Mouse (Mus musculus) MEL (cell line): ENCODE measurements around the gene Tbxas1. TPM values are rescaled to one million over a fixed set of nuclear protein-coding genes. Genes with fewer than 3 reads are reported as not detected.

ENCODE experiments used
- DNase-seq: peaks from one replicate; pipeline ENCODE4 v3.0.0; 2011; ENCODE audit warnings: low read depth, low spot score
- H3K27ac ChIP-seq: 2 replicates; pipeline ENCODE4 v1.5.1; 2012; ENCODE audit warnings: low read depth, mild to moderate bottlenecking, control low read depth, low read length, moderate library complexity; ENCODE audit not compliant: control insufficient read depth
- H3K27me3 ChIP-seq, 2 experiments: fragments of 150-350 bp in 1 of 2; sonication (generic) in 1 of 2; 2 replicates each; pipeline ENCODE4 v1.6.1; 2012; ENCODE audit warnings: low read length in 2 of 2, mild to moderate bottlenecking in 2 of 2, improper control_type of control experiment in 1 of 2, moderate library complexity in 1 of 2; ENCODE audit not compliant: insufficient read depth in 2 of 2, control insufficient read depth in 1 of 2
- H3K36me3 ChIP-seq, 2 experiments: 2 replicates each; pipeline ENCODE4 v1.6.1; 2012 to 2014; ENCODE audit warnings: low read length in 2 of 2, improper control_type of control experiment in 1 of 2, inconsistent platforms in 1 of 2, mild to moderate bottlenecking in 1 of 2; ENCODE audit not compliant: insufficient read depth in 2 of 2, control insufficient read depth in 1 of 2
- H3K4me1 ChIP-seq, 2 experiments: fragments of 150-350 bp in 1 of 2; sonication (generic) in 1 of 2; 2 replicates each; pipeline ENCODE4 v1.6.1; 2012; ENCODE audit warnings: low read length in 2 of 2, improper control_type of control experiment in 1 of 2, mild to moderate bottlenecking in 1 of 2; ENCODE audit not compliant: insufficient read depth in 2 of 2, control insufficient read depth in 1 of 2
- H3K4me3 ChIP-seq, 2 experiments: fragments of 150-350 bp in 1 of 2; sonication (generic) in 1 of 2; 2 replicates each; pipeline ENCODE4 v1.5.1; 2012; ENCODE audit warnings: low read depth in 2 of 2, low read length in 2 of 2, mild to moderate bottlenecking in 2 of 2, moderate library complexity in 2 of 2, control low read depth in 1 of 2, improper control_type of control experiment in 1 of 2; ENCODE audit not compliant: control insufficient read depth in 1 of 2, insufficient read depth in 1 of 2
- H3K79me2 ChIP-seq: 2 replicates; pipeline ENCODE4 v1.6.1; 2012; ENCODE audit warnings: mild to moderate bottlenecking, low read length, moderate library complexity; ENCODE audit not compliant: control insufficient read depth, poor library complexity, insufficient read depth
- H3K9ac ChIP-seq: 2 replicates; pipeline ENCODE4 v1.6.1; 2012; ENCODE audit warnings: low read depth, mild to moderate bottlenecking, control low read depth, low read length, moderate library complexity; ENCODE audit not compliant: control insufficient read depth, poor library complexity, severe bottlenecking
- H3K9me3 ChIP-seq: fragments of 150-350 bp; sonication (generic); replicated peaks from 2 replicates; pipeline ENCODE4 v1.6.1; 2012; ENCODE audit warnings: mild to moderate bottlenecking, low read length, improper control_type of control experiment, moderate library complexity; ENCODE audit not compliant: insufficient read depth
- BHLHE40 ChIP-seq: IDR thresholded peaks from 2 replicates; pipeline ENCODE4 v1.6.1; 2012; ENCODE audit warnings: low read depth, mild to moderate bottlenecking, inconsistent platforms, low read length, improper control_type of control experiment, borderline replicate concordance
- CHD2 ChIP-seq: IDR thresholded peaks from 2 replicates; pipeline ENCODE4 v1.6.1; 2011; ENCODE audit warnings: low read length, improper control_type of control experiment
- E2F4 ChIP-seq: IDR thresholded peaks from 2 replicates; pipeline ENCODE4 v1.6.1; 2011; ENCODE audit warnings: low read depth, low read length, improper control_type of control experiment, borderline replicate concordance
- ELF1 ChIP-seq: IDR thresholded peaks from 2 replicates; pipeline ENCODE4 v1.6.1; 2014; ENCODE audit warnings: low read depth, mild to moderate bottlenecking, inconsistent platforms, low read length, improper control_type of control experiment, moderate library complexity
- ETS1 ChIP-seq: IDR thresholded peaks from 2 replicates; pipeline ENCODE4 v1.6.1; 2012; ENCODE audit warnings: low read depth, mild to moderate bottlenecking, inconsistent platforms, low read length, improper control_type of control experiment, moderate library complexity
- GABPA ChIP-seq: IDR thresholded peaks from 2 replicates; pipeline ENCODE4 v1.6.1; 2012; ENCODE audit warnings: low read depth, mild to moderate bottlenecking, inconsistent platforms, low read length, improper control_type of control experiment, moderate library complexity
- HCFC1 ChIP-seq: IDR thresholded peaks from 2 replicates; pipeline ENCODE4 v1.6.1; 2012; ENCODE audit warnings: low read depth, mild to moderate bottlenecking, inconsistent platforms, low read length, improper control_type of control experiment, moderate library complexity
- JUND ChIP-seq: IDR thresholded peaks from 2 replicates; pipeline ENCODE4 v1.6.1; 2011; ENCODE audit warnings: low read depth, mild to moderate bottlenecking, improper control_type of control experiment, low read length
- MAFK ChIP-seq: IDR thresholded peaks from 2 replicates; pipeline ENCODE4 v1.6.1; 2011; ENCODE audit warnings: low read depth, mild to moderate bottlenecking, low read length, improper control_type of control experiment, borderline replicate concordance
- MAX ChIP-seq: IDR thresholded peaks from 2 replicates; pipeline ENCODE4 v1.6.1; 2011; ENCODE audit warnings: low read length, improper control_type of control experiment
- MEF2A ChIP-seq: IDR thresholded peaks from 2 replicates; pipeline ENCODE4 v1.6.1; 2014; ENCODE audit warnings: low read depth, mild to moderate bottlenecking, inconsistent platforms, low read length, improper control_type of control experiment; ENCODE audit not compliant: poor library complexity, insufficient replicate concordance, severe bottlenecking; ENCODE audit errors: extremely low read depth
- MXI1 ChIP-seq: IDR thresholded peaks from 2 replicates; pipeline ENCODE4 v1.6.1; 2011; ENCODE audit warnings: mild to moderate bottlenecking, low read depth, low read length, improper control_type of control experiment
- NRF1 ChIP-seq: IDR thresholded peaks from 2 replicates; pipeline ENCODE4 v1.6.1; 2014; ENCODE audit warnings: low read depth, mild to moderate bottlenecking, inconsistent platforms, low read length, improper control_type of control experiment, moderate library complexity; ENCODE audit not compliant: poor library complexity, insufficient read depth, severe bottlenecking
- RCOR1 ChIP-seq: IDR thresholded peaks from 2 replicates; pipeline ENCODE4 v1.6.1; 2012; ENCODE audit warnings: low read depth, mild to moderate bottlenecking, inconsistent platforms, low read length, improper control_type of control experiment
- SIN3A ChIP-seq: IDR thresholded peaks from 2 replicates; pipeline ENCODE4 v1.6.1; 2012; ENCODE audit warnings: low read length, improper control_type of control experiment, inconsistent platforms
- TBP ChIP-seq: IDR thresholded peaks from 2 replicates; pipeline ENCODE4 v1.8.0; 2011; ENCODE audit warnings: low read depth, low read length, improper control_type of control experiment
- UBTF ChIP-seq: IDR thresholded peaks from 2 replicates; pipeline ENCODE4 v1.6.1; 2012; ENCODE audit warnings: low read depth, mild to moderate bottlenecking, inconsistent platforms, low read length, improper control_type of control experiment, moderate library complexity, borderline replicate concordance; ENCODE audit not compliant: insufficient read depth
- USF2 ChIP-seq, 2 experiments: IDR thresholded peaks; 2 replicates each; pipeline ENCODE4 v1.6.1; 2011 to 2012; ENCODE audit warnings: improper control_type of control experiment in 2 of 2, low read length in 2 of 2, borderline replicate concordance in 1 of 2, inconsistent platforms in 1 of 2, low read depth in 1 of 2, mild to moderate bottlenecking in 1 of 2; ENCODE audit not compliant: insufficient read depth in 1 of 2
- ZC3H11A ChIP-seq: IDR thresholded peaks from 2 replicates; pipeline ENCODE4 v1.6.1; 2012; ENCODE audit warnings: low read depth, mild to moderate bottlenecking, inconsistent platforms, low read length, improper control_type of control experiment
- ZKSCAN1 ChIP-seq: IDR thresholded peaks from 2 replicates; pipeline ENCODE4 v1.6.1; 2012; ENCODE audit warnings: low read depth, mild to moderate bottlenecking, inconsistent platforms, low read length, improper control_type of control experiment, moderate library complexity
- ZNF384 ChIP-seq: IDR thresholded peaks from 2 replicates; pipeline ENCODE4 v1.6.1; 2012; ENCODE audit warnings: low read depth, mild to moderate bottlenecking, inconsistent platforms, low read length, improper control_type of control experiment
- polyA plus RNA-seq, 2 experiments: library from polyadenylated mRNA; stranded (reverse) in 1 of 2; unstranded in 1 of 2; fragments of >175 nt in 1 of 2; fragments of >200 nt in 1 of 2; gene quantifications; 2 replicates each; pipeline versions ENCODE4 v1.2.1 to v1.2.4; 2012; ENCODE audit warnings: low replicate concordance in 2 of 2, low read depth in 1 of 2; ENCODE audit not compliant: insufficient read length in 2 of 2, insufficient read depth in 1 of 2, missing spikeins in 1 of 2
- total RNA-seq: library from RNA; depleted of rRNA; stranded (reverse); fragments of 300-350 nt; gene quantifications from 2 replicates; pipeline ENCODE4 v1.2.3, GENCODE M21; 2012

Gene Tbxas1
- total and polyA plus RNA-seq, 3 experiments, result 0.54 to 2.7 TPM; not detected in 1

DNA sequence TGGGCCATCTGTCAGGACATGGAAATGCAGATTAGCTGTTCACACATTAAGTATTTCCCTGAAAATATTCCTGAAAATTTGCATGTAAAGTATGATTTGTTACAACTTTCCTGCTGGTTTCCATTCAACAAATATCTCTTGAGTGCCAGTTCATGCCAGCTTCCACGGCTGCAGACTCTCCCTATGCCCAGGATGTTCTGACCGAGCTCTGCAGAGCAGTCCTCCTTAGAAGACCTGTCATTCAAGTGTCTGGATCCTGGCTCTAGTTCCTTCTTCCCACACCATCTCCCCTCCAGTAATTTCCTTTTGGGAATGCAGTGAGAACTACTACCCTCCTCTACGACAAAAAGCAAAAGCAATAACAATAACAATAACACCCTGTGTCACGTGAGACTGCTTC lies 155.5 kb downstream of the Tbxas1 start:
- H3K27me3 ChIP-seq, result no peaks in the 10 kb centered on the region; a peak in 1 of 4 replicates
- TF ChIP-seq ZNF384 (no peak), RCOR1 (no peak), CHD2 (no peak), ELF1 (no peak), TBP (no peak), SIN3A (no peak), ZKSCAN1 (no peak), UBTF (no peak), NRF1 (no peak), USF2 (IDR thresholded peaks at IDR 0.05; ENCODE audit: borderline replicate concordance in 1 of 2, insufficient read depth in 1 of 2, low read depth in 1 of 2, low read length in 2 of 2) (no peak), BHLHE40 (no peak), MAFK (no peak), ETS1 (no peak), MEF2A (no peak), GABPA (no peak), MXI1 (no peak), ZC3H11A (no peak), E2F4 (no peak), HCFC1 (no peak)
- H3K79me2 ChIP-seq, result no peaks in the 10 kb centered on the region
- no peaks in the 10 kb centered on the region for H3K4me1 ChIP-seq
- no peak overlapping the region for H3K4me3 ChIP-seq
- no peak for DNase-seq
- H3K27ac ChIP-seq, result no peak overlapping the region
- H3K9me3 ChIP-seq, result no peaks in the 10 kb centered on the region
- H3K36me3 ChIP-seq, result peaks cover 0 to 4% of the 10 kb centered on the region in 2 experiments; a peak in 1 of 4 replicates
- no peak overlapping the region for H3K9ac ChIP-seq

GRCm38 (mm10) chr6:39033676-39034075 lies 158.5 kb downstream of the Tbxas1 start:
- no peak overlapping the region for H3K27ac ChIP-seq
- H3K36me3 ChIP-seq, result peaks cover 0 to 2% of the 10 kb centered on the region in 2 experiments; a peak in 1 of 4 replicates
- H3K9me3 ChIP-seq, result no peaks in the 10 kb centered on the region
- no peak overlapping the region for H3K9ac ChIP-seq
- H3K4me3 ChIP-seq, result no peak overlapping the region
- H3K79me2 ChIP-seq, result no peaks in the 10 kb centered on the region
- DNase-seq, result no peak
- H3K4me1 ChIP-seq, result no peaks in the 10 kb centered on the region
- TF ChIP-seq HCFC1 (no peak), GABPA (no peak), MAX (no peak), JUND (no peak), E2F4 (no peak), ZNF384 (no peak), BHLHE40 (no peak)
- no peaks in the 10 kb centered on the region; a peak in 1 of 4 replicates for H3K27me3 ChIP-seq
